Mouse (Mus musculus) heart, embryonic 10.5 days (tissue): Measurements from ENCODE around the gene Bahcc1. TPM values are rescaled to one million over a fixed set of nuclear protein-coding genes. Genes with fewer than 3 reads are reported as not detected.

ENCODE experiments used
- DNase-seq: peaks from one replicate; pipeline ENCODE4 v3.0.0-alpha.2; 2017; ENCODE audit warnings: low spot score
- H3K27ac ChIP-seq: fragments of 300-500 bp; sonication (generic); 2 replicates; pipeline ENCODE4 v1.5.1; 2016; ENCODE audit warnings: mild to moderate bottlenecking
- H3K27me3 ChIP-seq: fragments of 300-500 bp; sonication (generic); 2 replicates; pipeline ENCODE4 v1.6.1; 2016; ENCODE audit warnings: mild to moderate bottlenecking; ENCODE audit not compliant: poor library complexity, insufficient read depth, severe bottlenecking
- H3K36me3 ChIP-seq: fragments of 300-500 bp; sonication (generic); 2 replicates; pipeline ENCODE4 v1.6.1; 2016; ENCODE audit warnings: mild to moderate bottlenecking, moderate library complexity
- H3K4me1 ChIP-seq: fragments of 300-500 bp; sonication (generic); 2 replicates; pipeline ENCODE4 v1.6.1; 2016; ENCODE audit warnings: mild to moderate bottlenecking
- H3K4me3 ChIP-seq: fragments of 300-500 bp; sonication (generic); 2 replicates; pipeline ENCODE4 v1.5.1; 2016; ENCODE audit warnings: mild to moderate bottlenecking, moderate library complexity
- H3K9me3 ChIP-seq: fragments of 300-500 bp; sonication (generic); 2 replicates; pipeline ENCODE4 v1.6.1; 2016; ENCODE audit warnings: mild to moderate bottlenecking, moderate library complexity
- WGBS: fragments of 180-500 bp; shearing (Covaris S2); methylation state at CpG from one replicate; pipeline ENCODE4 v1.1.7; 2016; 5-methylcytosine and 5-hydroxymethylcytosine counted together
- microRNA-seq: library from miRNA; unstranded; fragments of <30 nt; microRNA quantifications from one replicate; pipeline ENCODE4, GENCODE M21; 2017
- polyA plus RNA-seq: library from polyadenylated mRNA; unstranded; fragments of >200 nt; fragmentation: Nextera tagmentation; extraction: Ambion mirVana; gene quantifications from 2 replicates; pipeline ENCODE4 v1.2.1, GENCODE M21; 2016

Gene Bahcc1
- polyA plus RNA-seq, 1 experiment from 2014 or later = 12.9 TPM

- peak; percentile 66 for DNase-seq
- no peaks in the 10 kb centered on the region for H3K36me3 ChIP-seq
- no peak overlapping the region for H3K4me3 ChIP-seq
- H3K4me1 ChIP-seq = peaks cover 28% of the 10 kb centered on the region
- WGBS = 90% methylated on average over 5 of the region's 5 CpGs
- H3K9me3 ChIP-seq = no peaks in the 10 kb centered on the region
- H3K27ac ChIP-seq = no peak overlapping the region
- H3K27me3 ChIP-seq = no peaks in the 10 kb centered on the region
These were observed 86.6 kb downstream of the Bahcc1 start for GRCm38 (mm10) chr11:120319310-120319709.

- Histone ChIP-seq H3K4me1 (peaks cover 19% of the 10 kb centered on the region), H3K36me3 (no peaks in the 10 kb centered on the region), H3K9me3 (no peaks in the 10 kb centered on the region), H3K27ac (no peak overlapping the region), H3K27me3 (no peaks in the 10 kb centered on the region), H3K4me3 (no peak overlapping the region)
- peak; percentile 67 for DNase-seq
- WGBS = 92% methylated on average over 10 of the region's 10 CpGs
These were observed 87.4 kb downstream of the Bahcc1 start for GRCm38 (mm10) chr11:120320156-120320555.

- Histone ChIP-seq H3K36me3 (no peaks in the 10 kb centered on the region), H3K9me3 (no peaks in the 10 kb centered on the region), H3K4me3 (no peak overlapping the region), H3K27ac (no peak overlapping the region), H3K27me3 (no peaks in the 10 kb centered on the region), H3K4me1 (no peaks in the 10 kb centered on the region)
- WGBS = 80% methylated on average over 6 of the region's 6 CpGs
- DNase-seq = peak; percentile 56
These were observed 102.8 kb downstream of the Bahcc1 start for GRCm38 (mm10) chr11:120335431-120336021.

GRCm38 (mm10) chr11:120337447-120337846, 104.7 kb downstream of the Bahcc1 start:
- Histone ChIP-seq H3K27ac (no peak overlapping the region), H3K27me3 (no peaks in the 10 kb centered on the region), H3K4me3 (no peak overlapping the region), H3K4me1 (no peaks in the 10 kb centered on the region), H3K9me3 (no peaks in the 10 kb centered on the region), H3K36me3 (no peaks in the 10 kb centered on the region)
- peak; percentile 46 for DNase-seq
- 44% methylated on average over 2 of the region's 2 CpGs for WGBS

GRCm38 (mm10) chr11:120338786-120339185, 106.0 kb downstream of the Bahcc1 start:
- DNase-seq = peak; percentile 55
- WGBS = 71% methylated on average over 3 of the region's 3 CpGs
- H3K9me3 ChIP-seq = no peaks in the 10 kb centered on the region
- no peaks in the 10 kb centered on the region for H3K27me3 ChIP-seq
- H3K36me3 ChIP-seq = no peaks in the 10 kb centered on the region
- no peaks in the 10 kb centered on the region for H3K4me1 ChIP-seq
- no peak overlapping the region for H3K4me3 ChIP-seq
- no peak overlapping the region for H3K27ac ChIP-seq

GRCm38 (mm10) chr11:120339978-120340513, 107.3 kb downstream of the Bahcc1 start:
- peak; percentile 71 for DNase-seq
- Histone ChIP-seq H3K27ac (no peak overlapping the region), H3K36me3 (peaks cover 2% of the 10 kb centered on the region), H3K4me3 (no peak overlapping the region), H3K4me1 (no peaks in the 10 kb centered on the region), H3K27me3 (no peaks in the 10 kb centered on the region), H3K9me3 (no peaks in the 10 kb centered on the region)
- 87% methylated on average over 10 of the region's 10 CpGs for WGBS

- no peaks in the 10 kb centered on the region for H3K9me3 ChIP-seq
- H3K27ac ChIP-seq = no peak overlapping the region
- no peak overlapping the region for H3K4me3 ChIP-seq
- 89% methylated on average over 4 of the region's 4 CpGs for WGBS
- peaks cover 11% of the 10 kb centered on the region for H3K36me3 ChIP-seq
- DNase-seq = peak; percentile 73
- no peaks in the 10 kb centered on the region for H3K4me1 ChIP-seq
- no peaks in the 10 kb centered on the region for H3K27me3 ChIP-seq
These were observed 108.9 kb downstream of the Bahcc1 start for GRCm38 (mm10) chr11:120341661-120342060.

Small RNA genes within 50 kb of the gene (microRNA-seq; reads per million reads assigned to microRNA genes)
- not detected for gene Gm47297

Other genes with a start within 250 kb of the Bahcc1 start
- 0.51 and 0.58 TPM in 2 replicates for gene Aatk, start 185.8 kb upstream of the Bahcc1 start, polyA plus RNA-seq
- gene Cep131, start 146.1 kb upstream of the Bahcc1 start, polyA plus RNA-seq = 21.1 and 29.0 TPM in 2 replicates
- gene Tepsin, start 134.2 kb upstream of the Bahcc1 start, polyA plus RNA-seq = 21.2 and 23.2 TPM in 2 replicates
- gene Ndufaf8, start 134.0 kb upstream of the Bahcc1 start, polyA plus RNA-seq = 92.2 and 106 TPM in 2 replicates
- gene Slc38a10, start 81.6 kb upstream of the Bahcc1 start, polyA plus RNA-seq = 99.0 and 123 TPM in 2 replicates
- 1,513 and 2,033 TPM in 2 replicates for gene Actg1, start 115.6 kb downstream of the Bahcc1 start, polyA plus RNA-seq
- gene Fscn2, start 128.6 kb downstream of the Bahcc1 start, polyA plus RNA-seq = 0.25 and 0.49 TPM in 2 replicates
- gene Faap100, start 145.8 kb downstream of the Bahcc1 start, polyA plus RNA-seq = 32.5 and 35.9 TPM in 2 replicates
- 43.0 and 49.6 TPM in 2 replicates for gene Nploc4, start 204.8 kb downstream of the Bahcc1 start, polyA plus RNA-seq
- not detected in 2 replicates for gene Tspan10, start 209.7 kb downstream of the Bahcc1 start, polyA plus RNA-seq
- gene Pde6g, start 220.6 kb downstream of the Bahcc1 start, polyA plus RNA-seq = 0.44 TPM in 1 of 2 replicates, not detected in the other
- gene Oxld1, start 225.1 kb downstream of the Bahcc1 start, polyA plus RNA-seq = 16.7 and 17.6 TPM in 2 replicates
- gene Ccdc137, start 225.2 kb downstream of the Bahcc1 start, polyA plus RNA-seq = 27.0 and 36.1 TPM in 2 replicates
- 46.0 and 52.2 TPM in 2 replicates for gene Arl16, start 234.7 kb downstream of the Bahcc1 start, polyA plus RNA-seq